Mouse (Mus musculus) forebrain, embryonic 13.5 days (tissue): Measurements from ENCODE around the gene Dcun1d3. TPM values are rescaled to one million over a fixed set of nuclear protein-coding genes. Genes with fewer than 3 reads are reported as not detected.

ENCODE experiments used
- ATAC-seq: fragments of 200-750 bp; cut with Nextera tagmentation; 2 replicates; pipeline ENCODE4 v1.8.0; 2017
- H3K27ac ChIP-seq: fragments of 300-500 bp; sonication (generic); 2 replicates; pipeline ENCODE4 v1.5.1; 2015; ENCODE audit warnings: inconsistent platforms, mild to moderate bottlenecking, moderate library complexity
- H3K27me3 ChIP-seq: fragments of 300-500 bp; sonication (generic); 2 replicates; pipeline ENCODE4 v1.6.1; 2015; ENCODE audit warnings: mild to moderate bottlenecking, inconsistent platforms
- H3K36me3 ChIP-seq: fragments of 300-500 bp; sonication (generic); 2 replicates; pipeline ENCODE4 v1.6.1; 2015; ENCODE audit warnings: mild to moderate bottlenecking, inconsistent platforms; ENCODE audit not compliant: poor library complexity, severe bottlenecking
- H3K4me1 ChIP-seq: fragments of 300-500 bp; sonication (generic); 2 replicates; pipeline ENCODE4 v1.6.1; 2015; ENCODE audit warnings: inconsistent platforms
- H3K4me2 ChIP-seq: fragments of 300-500 bp; sonication (generic); 2 replicates; pipeline ENCODE4 v1.6.1; 2015; ENCODE audit warnings: inconsistent platforms, mild to moderate bottlenecking, moderate library complexity
- H3K4me3 ChIP-seq: fragments of 300-500 bp; sonication (generic); 2 replicates; pipeline ENCODE4 v1.5.1; 2015; ENCODE audit warnings: mild to moderate bottlenecking, inconsistent platforms
- H3K9ac ChIP-seq: fragments of 300-500 bp; sonication (generic); 2 replicates; pipeline ENCODE4 v1.6.1; 2015; ENCODE audit warnings: mild to moderate bottlenecking, inconsistent platforms
- H3K9me3 ChIP-seq: fragments of 300-500 bp; sonication (generic); replicated peaks from 2 replicates; pipeline ENCODE4 v1.6.1; 2016; ENCODE audit warnings: inconsistent platforms
- WGBS: fragments of 180-500 bp; shearing (Covaris S2); methylation state at CpG from one replicate; pipeline ENCODE4 v1.1.7; 2015; 5-methylcytosine and 5-hydroxymethylcytosine counted together
- polyA plus RNA-seq: library from polyadenylated mRNA; unstranded; fragments of >200 nt; fragmentation: Nextera tagmentation; extraction: Ambion mirVana; gene quantifications from 2 replicates; pipeline ENCODE4 v1.2.1, GENCODE M21; 2015

The Dcun1d3 gene
- polyA plus RNA-seq: 16.2 and 18.8 TPM in 2 replicates

DNA sequence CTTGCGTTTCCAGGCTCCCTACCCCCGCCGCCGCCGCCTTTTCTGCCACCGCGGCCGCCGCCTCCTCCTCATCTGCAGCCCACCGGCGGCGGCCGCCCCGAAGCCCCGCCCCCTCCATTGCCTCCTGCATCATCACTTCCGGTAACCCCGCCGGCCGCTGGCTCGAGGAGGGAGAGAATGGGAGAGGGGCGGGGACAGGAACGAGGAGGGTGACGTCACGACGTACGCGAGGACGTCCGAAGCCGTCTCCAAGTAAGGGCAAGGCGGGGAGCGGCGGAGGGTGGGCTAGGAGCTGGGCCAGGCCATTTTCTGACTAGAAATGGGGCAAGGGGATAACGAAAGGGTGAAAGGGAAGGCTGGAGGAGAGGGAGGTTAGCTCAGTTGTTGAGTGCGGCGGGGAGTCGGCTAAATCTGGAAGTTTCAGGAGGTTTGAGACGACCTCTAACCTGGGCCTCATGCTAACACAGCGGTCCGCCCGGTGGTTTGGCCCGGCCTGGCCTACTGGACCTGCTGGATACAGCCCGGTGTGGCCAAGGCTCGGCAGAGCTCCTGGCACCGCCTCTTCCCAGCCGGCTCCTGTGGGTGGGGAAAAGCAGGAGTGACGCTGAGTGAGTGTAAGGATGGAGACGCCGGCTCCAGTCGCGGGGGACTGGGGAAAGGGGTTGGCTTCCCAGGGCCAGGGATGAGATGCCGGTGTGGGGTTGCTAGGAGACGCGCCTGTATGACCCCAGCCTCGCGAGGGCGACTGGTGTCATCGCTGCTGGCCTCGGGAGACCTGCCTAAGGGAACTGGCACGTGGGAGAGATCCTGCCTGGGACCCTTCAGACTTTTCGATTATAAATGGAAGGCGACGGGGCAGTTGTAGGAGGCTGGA is at the start of gene Dcun1d3, which contains the start of gene Lyrm1:
Gene Dcun1d3, minus strand, starts transcription at position 660 of the 874 bp plus-strand sequence.
Gene Lyrm1, plus strand, starts transcription at position 223 of the 874 bp plus-strand sequence.
- under 1% methylated on average over 63 of the region's 63 CpGs for WGBS
- Histone ChIP-seq H3K9me3 (no peaks in the 10 kb centered on the region), H3K4me3 (peak within 1 kb of the TSS; percentile 74), H3K36me3 (no peaks in the 10 kb centered on the region), H3K27me3 (no peaks in the 10 kb centered on the region), H3K9ac (peak within 1 kb of the TSS; percentile 88), H3K27ac (peak within 1 kb of the TSS; percentile 96), H3K4me1 (peaks cover 22% of the 10 kb centered on the region), H3K4me2 (peak within 1 kb of the TSS; percentile 82)
- peak; percentile 98 for ATAC-seq

DNA sequence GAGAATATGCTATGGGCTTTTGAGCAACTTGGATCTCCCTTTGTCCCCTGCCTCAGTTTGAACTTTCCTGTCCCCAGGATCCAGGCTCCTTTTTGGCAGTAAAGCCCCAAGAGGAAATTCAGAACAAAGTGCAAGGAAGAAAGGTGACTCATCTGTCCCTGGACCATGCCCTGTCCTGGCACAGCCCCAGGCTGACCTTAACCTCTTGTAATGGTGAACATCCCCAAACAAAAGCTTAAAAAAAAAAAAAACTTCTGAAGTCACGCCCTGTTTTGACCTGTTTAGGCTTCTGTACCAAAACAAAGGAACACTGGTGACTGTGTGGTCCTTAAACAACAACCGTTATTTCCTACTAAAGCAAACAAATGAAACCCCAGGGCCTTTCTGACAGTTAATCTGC is 45.5 kb upstream of the Dcun1d3 start:
- no peaks in the 10 kb centered on the region for H3K4me1 ChIP-seq
- no peaks in the 10 kb centered on the region for H3K27me3 ChIP-seq
- H3K4me3 ChIP-seq: no peak overlapping the region
- H3K36me3 ChIP-seq: no peaks in the 10 kb centered on the region
- 60% methylated on average over 2 of the region's 2 CpGs for WGBS
- no peak overlapping the region for H3K27ac ChIP-seq
- no peak overlapping the region for H3K4me2 ChIP-seq
- ATAC-seq: no peak
- H3K9me3 ChIP-seq: no peaks in the 10 kb centered on the region
- no peak overlapping the region for H3K9ac ChIP-seq

DNA sequence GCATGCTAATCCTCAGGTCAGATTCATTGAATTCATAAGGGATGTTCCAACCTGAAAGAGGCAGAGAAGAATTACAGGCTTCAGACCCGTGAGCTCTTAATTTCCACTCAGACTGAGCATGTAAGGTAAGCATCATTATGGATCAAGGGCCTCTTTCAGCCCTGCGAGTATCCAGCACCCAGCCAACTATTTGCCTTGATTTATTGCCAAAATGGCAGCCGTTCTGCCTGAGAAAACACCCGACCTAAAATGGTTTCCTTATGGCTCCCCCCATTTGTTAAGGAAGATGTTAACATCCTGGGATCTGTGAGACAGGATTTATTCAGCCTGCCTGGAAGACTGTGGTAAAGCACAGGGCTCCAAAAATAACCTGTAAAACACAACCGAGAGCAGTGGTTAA is 40.9 kb upstream of the Dcun1d3 start:
- H3K36me3 ChIP-seq: no peaks in the 10 kb centered on the region
- no peaks in the 10 kb centered on the region for H3K9me3 ChIP-seq
- H3K4me1 ChIP-seq: no peaks in the 10 kb centered on the region
- H3K4me3 ChIP-seq: no peak overlapping the region
- no peak for ATAC-seq
- WGBS: 81% methylated on average over 5 of the region's 5 CpGs
- no peak overlapping the region for H3K27ac ChIP-seq
- H3K27me3 ChIP-seq: no peaks in the 10 kb centered on the region
- no peak overlapping the region for H3K9ac ChIP-seq
- H3K4me2 ChIP-seq: no peak overlapping the region

DNA sequence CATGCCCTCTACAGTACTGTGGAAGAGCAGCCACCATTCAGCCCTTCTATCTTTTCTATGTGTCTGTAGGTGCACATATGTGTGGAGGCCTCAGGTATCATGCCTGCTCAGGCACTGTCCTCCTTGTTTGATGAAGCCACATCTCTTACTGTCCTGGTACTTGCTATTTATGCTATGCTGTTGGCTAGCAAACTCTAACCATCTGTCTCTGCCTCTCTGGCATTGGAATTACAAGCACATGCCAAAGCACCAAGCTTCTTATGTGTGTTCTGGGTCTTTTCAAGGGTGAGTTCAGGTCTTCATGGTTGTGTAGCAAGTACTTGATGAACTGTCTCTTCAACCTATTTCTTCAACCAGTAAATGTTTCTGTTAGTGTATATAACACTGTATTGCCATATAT is 40.2 kb upstream of the Dcun1d3 start:
- Histone ChIP-seq H3K36me3 (no peaks in the 10 kb centered on the region), H3K4me3 (no peak overlapping the region), H3K27me3 (no peaks in the 10 kb centered on the region), H3K9ac (no peak overlapping the region), H3K27ac (no peak overlapping the region), H3K9me3 (no peaks in the 10 kb centered on the region), H3K4me2 (no peak overlapping the region), H3K4me1 (no peaks in the 10 kb centered on the region)
- no peak for ATAC-seq

DNA sequence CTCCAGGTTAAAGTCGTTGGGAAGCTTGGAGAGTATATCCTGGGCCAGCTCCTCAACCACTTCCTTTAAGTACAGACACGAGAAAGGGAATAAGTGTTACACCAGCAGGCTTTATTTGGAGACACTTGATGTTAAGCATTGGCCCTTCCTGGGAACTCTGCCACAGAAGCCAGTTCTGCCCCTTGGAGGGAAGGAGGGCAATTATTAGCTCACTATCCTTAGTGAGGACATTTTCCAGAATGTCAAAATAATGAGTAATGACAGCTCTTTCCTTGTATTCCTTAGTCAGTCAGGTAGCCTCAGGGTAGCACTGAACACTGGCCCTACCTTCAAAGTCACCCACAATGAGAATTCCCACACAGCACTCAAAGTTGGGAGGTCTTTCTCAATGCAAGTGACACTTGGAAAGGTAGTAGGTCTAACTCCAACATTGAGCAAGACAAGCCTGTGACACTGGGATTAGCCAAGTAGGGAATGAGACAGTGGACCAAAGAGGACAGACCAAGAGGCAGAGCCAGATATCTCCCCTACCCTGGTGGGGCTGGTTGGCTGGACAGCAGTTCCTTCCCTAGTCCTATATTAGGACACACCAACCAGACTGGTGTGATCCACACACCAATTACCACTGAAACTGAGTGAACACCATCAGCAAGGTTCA is 32.8 kb upstream of the Dcun1d3 start:
- Histone ChIP-seq H3K9ac (no peak overlapping the region), H3K27me3 (no peaks in the 10 kb centered on the region), H3K4me2 (no peak overlapping the region), H3K27ac (no peak overlapping the region), H3K4me1 (no peaks in the 10 kb centered on the region), H3K9me3 (no peaks in the 10 kb centered on the region), H3K36me3 (no peaks in the 10 kb centered on the region), H3K4me3 (no peak overlapping the region)
- 64% methylated on average over 2 of the region's 2 CpGs for WGBS
- no peak for ATAC-seq

DNA sequence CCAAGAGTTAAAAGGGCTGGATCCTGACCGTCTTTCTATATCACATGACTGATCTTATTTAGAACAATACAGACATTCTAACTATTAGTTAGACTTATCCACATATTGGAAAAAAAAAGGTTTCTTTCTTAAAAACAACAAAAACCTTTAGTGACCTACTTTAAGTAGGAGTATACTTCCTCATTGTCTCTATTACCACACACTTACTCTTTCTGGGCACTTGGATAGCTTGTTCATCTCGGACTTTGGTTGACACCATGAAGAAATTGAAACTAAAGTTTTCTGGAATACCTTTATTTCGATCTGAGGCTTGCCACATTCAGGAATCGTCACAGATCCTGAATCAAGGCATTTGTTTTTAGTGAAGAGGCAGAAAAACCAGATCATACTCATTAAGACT is 25.0 kb upstream of the Dcun1d3 start:
- no peak overlapping the region for H3K9ac ChIP-seq
- H3K4me1 ChIP-seq: no peaks in the 10 kb centered on the region
- no peak overlapping the region for H3K4me2 ChIP-seq
- H3K36me3 ChIP-seq: no peaks in the 10 kb centered on the region
- no peak overlapping the region for H3K27ac ChIP-seq
- no peak for ATAC-seq
- H3K27me3 ChIP-seq: no peaks in the 10 kb centered on the region
- WGBS: 78% methylated on average over 4 of the region's 4 CpGs
- H3K4me3 ChIP-seq: no peak overlapping the region
- no peaks in the 10 kb centered on the region for H3K9me3 ChIP-seq

DNA sequence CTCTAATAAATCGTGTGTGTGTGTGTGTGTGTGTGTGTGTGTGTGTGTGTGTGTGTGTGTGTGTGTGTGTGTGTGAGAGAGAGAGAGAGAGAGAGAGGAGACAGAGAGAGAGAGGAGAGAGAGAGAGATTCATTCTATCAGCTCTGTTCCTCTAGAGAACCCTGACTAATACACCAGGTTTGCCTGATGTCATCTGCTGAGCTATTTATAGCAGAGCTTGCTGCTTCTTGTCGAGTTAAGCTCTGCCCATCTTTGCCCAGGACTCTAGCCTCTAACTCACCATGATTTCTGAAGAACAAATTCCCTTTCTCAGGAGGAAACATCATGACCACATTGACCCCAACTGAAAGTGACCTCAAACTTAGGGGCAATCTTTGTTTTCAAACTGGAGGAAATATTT is 24.4 kb upstream of the Dcun1d3 start:
- no peaks in the 10 kb centered on the region for H3K36me3 ChIP-seq
- H3K9me3 ChIP-seq: no peaks in the 10 kb centered on the region
- WGBS: 57% methylated on average over 2 of the region's 2 CpGs

DNA sequence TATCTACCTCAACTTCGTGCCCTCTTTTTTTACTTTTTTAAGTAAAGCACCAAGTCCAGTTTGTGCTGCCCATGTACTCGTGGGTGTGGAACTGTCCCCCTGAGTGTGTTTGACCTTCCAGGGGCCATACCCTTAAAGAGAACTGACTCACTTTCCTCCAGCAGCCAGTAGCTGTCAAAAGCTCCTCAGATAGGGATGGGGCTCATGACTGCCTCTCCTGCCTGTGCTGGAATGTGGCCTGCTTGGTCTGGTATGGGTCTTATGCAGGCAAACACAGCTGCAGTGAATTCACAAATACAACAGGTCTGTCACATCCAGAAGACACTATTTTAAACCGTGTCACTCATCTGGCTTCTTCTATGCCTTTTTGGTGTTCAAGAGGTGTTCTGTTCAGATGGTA is 15.6 kb upstream of the Dcun1d3 start:
- no peak overlapping the region for H3K9ac ChIP-seq
- H3K27me3 ChIP-seq: no peaks in the 10 kb centered on the region
- no peaks in the 10 kb centered on the region for H3K36me3 ChIP-seq
- no peak for ATAC-seq
- no peak overlapping the region for H3K4me3 ChIP-seq
- no peak overlapping the region for H3K4me2 ChIP-seq
- no peak overlapping the region for H3K27ac ChIP-seq
- 75% methylated on average over 3 of the region's 3 CpGs for WGBS
- H3K9me3 ChIP-seq: no peaks in the 10 kb centered on the region
- H3K4me1 ChIP-seq: no peaks in the 10 kb centered on the region

More for the DNA sequence above, 24.4 kb upstream of the Dcun1d3 start:
- Histone ChIP-seq H3K4me3 (no peak overlapping the region), H3K4me1 (no peaks in the 10 kb centered on the region), H3K27me3 (no peaks in the 10 kb centered on the region), H3K9ac (no peak overlapping the region), H3K4me2 (no peak overlapping the region), H3K27ac (no peak overlapping the region)
- no peak for ATAC-seq

DNA sequence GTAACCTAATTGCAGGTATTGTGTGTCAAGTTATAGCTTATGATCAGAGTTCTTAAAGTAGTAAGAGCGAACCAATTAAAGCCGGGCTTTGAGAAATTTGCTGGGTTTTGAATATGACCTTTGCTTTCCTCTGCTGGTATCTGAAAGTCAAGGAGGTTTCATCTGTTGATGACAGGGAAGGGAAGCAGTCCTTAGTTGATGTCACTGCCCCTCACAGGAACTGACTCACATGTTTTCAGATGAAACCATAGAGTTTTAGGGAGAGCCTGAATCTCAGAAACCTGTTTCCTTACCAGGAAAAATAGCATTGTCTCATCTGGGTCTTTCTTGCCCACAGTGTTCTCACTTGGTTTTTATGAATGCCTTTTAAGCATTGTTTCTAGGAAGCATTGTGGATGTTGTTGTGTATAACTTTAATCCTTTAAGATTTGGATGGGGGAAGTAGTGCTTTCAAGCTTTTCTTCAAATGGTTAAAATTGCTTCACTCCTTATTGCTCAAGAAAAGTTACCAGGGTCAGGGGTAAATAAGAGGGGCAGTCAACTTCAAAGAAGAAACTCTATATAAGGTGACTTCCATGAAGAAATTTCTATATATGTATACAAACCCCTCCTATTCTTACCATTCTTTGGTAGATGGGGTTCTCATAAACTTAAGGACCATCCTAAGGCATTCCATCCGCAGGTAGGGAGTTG is 10.6 kb upstream of the Dcun1d3 start:
- no peak for ATAC-seq
- Histone ChIP-seq H3K9me3 (no peaks in the 10 kb centered on the region), H3K36me3 (no peaks in the 10 kb centered on the region), H3K27ac (no peak overlapping the region), H3K4me1 (no peaks in the 10 kb centered on the region), H3K4me3 (no peak overlapping the region), H3K9ac (no peak overlapping the region), H3K4me2 (no peak overlapping the region), H3K27me3 (no peaks in the 10 kb centered on the region)
- 92% methylated on average over 3 of the region's 3 CpGs for WGBS

DNA sequence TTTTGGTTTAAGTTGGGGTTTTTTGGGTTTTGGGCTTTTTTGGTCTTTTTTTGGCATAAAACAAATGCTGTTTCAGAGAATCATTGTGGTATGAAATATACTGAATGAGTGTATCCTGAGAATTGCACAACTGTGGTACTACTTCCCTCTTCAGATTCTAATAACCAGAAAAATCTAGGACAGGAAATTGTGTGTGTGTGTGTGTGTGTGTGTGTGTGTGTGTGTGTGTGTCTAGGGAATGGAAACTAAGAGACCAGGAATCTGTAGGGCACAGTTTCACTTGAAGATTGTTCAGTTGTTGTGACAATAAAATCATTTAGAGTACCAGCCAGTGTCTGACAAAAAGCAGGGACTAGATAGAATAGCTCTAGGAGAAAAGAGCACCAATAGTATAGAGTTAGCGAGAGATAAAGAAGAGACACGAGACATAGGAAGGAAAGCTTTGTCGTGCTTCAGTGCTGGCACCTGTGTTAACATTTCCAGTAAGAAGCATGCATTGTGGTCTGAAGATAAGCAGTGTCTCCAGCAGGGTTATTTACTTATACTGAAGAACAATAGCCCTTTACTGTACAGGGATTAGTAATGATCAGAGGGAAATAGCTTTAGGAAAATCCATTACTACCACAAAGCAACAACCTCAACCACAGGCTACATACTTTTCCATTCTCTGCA is 3.4 kb upstream of the Dcun1d3 start:
- Histone ChIP-seq H3K27ac (no peak overlapping the region), H3K9me3 (no peaks in the 10 kb centered on the region), H3K4me2 (no peak overlapping the region), H3K9ac (no peak overlapping the region), H3K36me3 (no peaks in the 10 kb centered on the region), H3K27me3 (no peaks in the 10 kb centered on the region), H3K4me3 (no peak overlapping the region), H3K4me1 (peaks cover 15% of the 10 kb centered on the region)
- WGBS: 77% methylated on average over 3 of the region's 3 CpGs
- ATAC-seq: no peak

DNA sequence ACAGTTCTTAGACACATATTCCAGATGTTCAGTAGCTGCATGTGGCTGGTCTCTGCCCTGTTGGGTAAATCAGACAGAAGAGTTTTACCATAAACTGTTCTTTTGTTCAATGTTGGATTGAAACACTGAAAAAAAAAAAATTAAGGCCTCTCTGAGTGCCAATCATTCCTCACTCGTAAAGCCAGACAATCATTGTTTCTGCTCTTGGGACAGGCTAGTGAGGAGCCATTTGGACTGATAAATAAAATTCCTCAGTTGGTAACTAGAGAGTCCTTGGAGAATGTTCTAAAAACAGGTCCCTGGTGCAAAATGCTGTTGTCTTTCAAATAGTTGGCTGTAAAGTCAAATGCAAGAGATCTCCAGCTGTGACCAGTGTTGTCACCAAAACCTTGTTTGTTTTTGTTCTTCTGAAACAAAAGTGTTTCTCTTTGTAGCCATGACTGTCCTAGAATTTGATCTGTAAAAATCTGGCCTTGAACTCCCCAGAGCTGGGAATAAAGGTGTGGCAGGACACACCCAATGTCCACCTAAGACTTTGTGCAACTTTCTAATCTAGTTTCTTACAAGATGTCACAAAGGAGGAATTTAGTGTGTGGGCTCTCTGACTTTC is 2.3 kb upstream of the Dcun1d3 start:
- no peak for ATAC-seq
- no peaks in the 10 kb centered on the region for H3K36me3 ChIP-seq
- peaks cover 22% of the 10 kb centered on the region for H3K4me1 ChIP-seq
- H3K4me3 ChIP-seq: no peak overlapping the region
- no peak overlapping the region for H3K27ac ChIP-seq
- no peak overlapping the region for H3K9ac ChIP-seq
- WGBS: 77% methylated on average over 1 of the region's 1 CpGs
- no peak overlapping the region for H3K4me2 ChIP-seq
- no peaks in the 10 kb centered on the region for H3K27me3 ChIP-seq
- H3K9me3 ChIP-seq: no peaks in the 10 kb centered on the region
